Mouse (Mus musculus): Measurements from ENCODE around the gene Ccar1. TPM values are rescaled to one million over a fixed set of nuclear protein-coding genes. Genes with fewer than 3 reads are reported as not detected.
"Not testable (repeated sequence)": the region's sequence is repeated elsewhere in the genome, so short reads cannot be mapped to it uniquely, and the experiment has no call there.

The Ccar1 gene
- total RNA-seq, 2 experiments from 2014 or later: 53.7 to 66.1 TPM

DNA sequence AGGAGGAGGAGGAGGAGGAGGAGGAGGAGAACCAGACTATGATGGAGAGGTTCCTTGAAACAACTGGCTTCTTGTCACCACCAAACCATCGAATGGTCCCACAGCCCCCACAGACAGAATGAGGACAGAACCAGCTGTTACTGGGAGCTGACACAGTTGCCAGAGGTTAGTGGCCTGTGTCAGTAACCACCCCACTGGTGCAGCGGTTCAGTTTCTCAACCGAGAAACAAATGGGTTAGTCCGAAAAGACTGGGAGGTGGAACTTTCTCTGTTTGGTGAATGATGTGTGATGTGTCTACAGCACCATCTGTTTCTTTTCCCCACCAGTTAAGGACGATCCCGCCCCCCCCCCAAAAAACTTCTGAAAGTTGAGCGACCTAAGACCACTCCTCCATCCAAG is 67.2 kb downstream of the Ccar1 start:
- DNase-seq: no peak

DNA sequence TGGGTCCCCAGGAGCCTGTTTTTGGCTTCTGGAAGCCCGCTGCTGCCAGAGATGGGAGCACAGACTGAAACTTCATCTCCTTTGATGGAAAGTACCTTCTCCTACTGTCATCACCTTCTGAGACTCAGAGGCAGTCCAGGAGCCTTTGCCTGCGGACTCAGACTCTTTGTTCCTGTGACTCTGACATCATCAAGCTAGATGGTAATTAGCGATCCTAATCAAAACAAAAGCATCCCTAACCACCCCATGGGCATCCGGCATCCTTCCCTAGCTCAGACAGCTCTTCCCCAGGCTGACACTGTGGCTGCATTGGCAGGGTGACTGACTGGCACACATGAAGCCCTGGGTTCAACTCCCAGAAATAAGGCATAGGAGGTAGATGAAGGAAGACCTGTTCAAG is 69.4 kb downstream of the Ccar1 start:
- no peak for DNase-seq

DNA sequence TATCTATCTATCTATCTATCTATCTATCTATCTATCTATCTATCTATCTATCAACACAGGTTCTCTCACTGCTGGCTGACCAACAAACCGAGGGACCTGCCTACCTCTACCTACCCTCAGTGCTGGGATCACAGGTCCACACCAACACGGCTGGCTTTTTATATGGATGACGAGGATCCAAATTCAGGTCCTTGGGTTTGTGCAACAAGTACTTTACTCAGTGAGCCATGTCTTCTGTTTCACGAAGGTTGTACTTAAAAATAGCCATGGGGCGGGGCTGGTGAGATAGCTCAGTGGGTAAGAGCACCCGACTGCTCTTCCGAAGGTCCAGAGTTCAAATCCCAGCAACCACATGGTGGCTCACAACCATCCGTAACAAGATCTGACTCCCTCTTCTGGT is 71.5 kb downstream of the Ccar1 start:
- not testable (repeated sequence) for DNase-seq

DNA sequence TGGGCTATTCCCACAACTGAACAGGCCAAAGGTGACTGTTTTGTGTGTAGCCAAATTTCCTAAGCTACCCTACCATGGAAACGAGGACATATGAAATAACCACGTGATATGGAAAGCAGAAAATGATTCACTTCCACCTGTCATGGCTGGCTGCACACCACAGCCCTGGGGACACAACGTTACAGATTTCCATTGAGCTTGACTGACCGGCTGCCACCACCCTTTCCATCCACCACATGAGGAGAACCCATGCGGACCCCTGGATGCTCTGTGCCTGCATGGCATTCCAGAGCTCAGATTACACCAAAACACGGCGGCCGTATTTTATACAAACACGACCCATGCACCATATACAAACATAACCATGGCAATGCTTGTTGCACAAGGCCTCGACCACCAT is 78.6 kb downstream of the Ccar1 start:
- DNase-seq: no peak

DNA sequence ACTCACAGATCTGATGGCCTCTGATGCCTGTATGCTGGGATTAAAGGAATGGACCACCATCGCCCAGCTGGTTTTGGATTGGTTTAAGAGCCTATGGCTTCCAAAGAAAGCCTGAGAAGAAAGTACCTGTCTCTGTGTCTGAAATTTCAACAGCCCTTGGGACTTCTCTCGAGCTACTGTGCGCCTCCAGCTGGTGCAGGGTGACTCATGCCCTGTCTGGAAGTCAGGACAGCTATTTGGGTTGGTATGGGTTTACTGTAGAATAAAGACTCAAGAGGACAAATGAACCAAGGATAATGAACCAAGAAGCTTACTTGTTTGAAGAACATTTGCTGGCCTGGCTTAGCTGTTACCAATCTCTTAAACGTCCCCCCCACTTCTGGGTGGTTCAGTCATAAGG is 88.5 kb downstream of the Ccar1 start:
- no peak for DNase-seq

DNA sequence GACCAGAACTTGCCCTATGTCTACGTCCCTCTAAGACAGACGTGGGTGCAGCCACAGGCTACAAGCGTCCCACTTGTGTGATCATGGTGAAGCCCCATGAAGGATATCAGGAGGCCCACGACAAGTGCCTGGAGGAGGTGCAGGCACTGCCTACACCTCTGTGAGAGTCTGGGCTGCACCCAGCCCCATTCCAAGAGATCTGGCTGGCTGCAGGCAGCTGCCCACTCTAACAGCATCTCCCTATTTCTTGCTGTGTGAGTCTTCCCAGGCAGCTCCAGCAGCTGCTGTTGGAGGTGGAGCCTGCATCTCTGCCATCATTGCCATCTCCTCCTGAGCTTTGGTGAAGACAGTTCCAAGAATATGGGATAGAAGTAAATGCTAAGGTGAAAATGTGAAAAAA is 89.7 kb downstream of the Ccar1 start:
- DNase-seq: no peak

Other genes with a start within 250 kb of the Ccar1 start
- 10 to 100 TPM; 31.6 to 34.5 TPM for gene Kif1bp, start 213.8 kb downstream of the Ccar1 start, total RNA-seq (2021)
- gene Ddx21, start 190.0 kb downstream of the Ccar1 start, total RNA-seq (2021): 10 to 100 TPM; 43.8 to 46.1 TPM
- 10 to 100 TPM; 95.4 to 99.6 TPM for gene Ddx50, start 141.1 kb downstream of the Ccar1 start, total RNA-seq (2021)
- gene Stox1, start 66.2 kb downstream of the Ccar1 start, total RNA-seq (2021): 1 to 10 TPM in 1 of 2 experiments, under 1 TPM in 1; 0.83 to 1.5 TPM
- gene Tet1, start 116.7 kb upstream of the Ccar1 start, total RNA-seq (2021): 10 to 100 TPM; 27.9 to 29.6 TPM
- 10 to 100 TPM; 24.6 to 26.9 TPM for gene Slc25a16, start 128.3 kb upstream of the Ccar1 start, total RNA-seq (2021)
- gene Dna2, start 154.7 kb upstream of the Ccar1 start, total RNA-seq (2021): 10 to 100 TPM; 12.0 to 13.5 TPM
- gene Rufy2, start 187.9 kb upstream of the Ccar1 start, total RNA-seq (2021): 10 to 100 TPM; 13.7 to 15.6 TPM
- gene Hnrnph3, start 231.9 kb upstream of the Ccar1 start, total RNA-seq (2021): 10 to 100 TPM; 40.2 to 45.2 TPM
- 1 to 10 TPM; 2.4 to 2.7 TPM for gene Pbld2, start 232.0 kb upstream of the Ccar1 start, total RNA-seq (2021)